Mouse (Mus musculus): ENCODE measurements around the gene Ptcd2.

DNA sequence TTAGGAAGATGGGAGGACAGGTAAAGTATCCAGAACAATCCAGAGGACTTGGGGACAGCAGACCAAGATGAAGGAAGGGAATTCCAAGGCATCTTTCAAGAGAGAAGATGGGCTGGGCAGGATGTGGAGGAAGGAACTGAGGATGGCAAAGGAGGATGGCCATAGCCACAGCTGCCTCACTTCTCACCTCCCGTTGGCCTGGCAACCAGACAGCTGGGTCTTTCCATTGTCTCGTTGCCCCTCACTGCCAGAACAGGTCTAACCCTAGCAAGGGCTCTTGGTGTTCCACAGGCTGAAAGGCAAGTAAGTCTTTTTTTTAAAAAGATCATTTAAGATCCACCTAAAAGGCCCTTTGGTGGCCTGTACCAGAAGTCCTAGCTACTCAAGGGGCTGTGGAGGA lies 59.3 kb downstream of the Ptcd2 start:
- TF ChIP-seq POLR2A (IDR thresholded peaks at IDR 0.05; ENCODE audit: extremely low read depth, insufficient read depth, low read length) (no peak), CTCF (IDR thresholded peaks at IDR 0.05; ENCODE audit: extremely low read depth, insufficient read depth, low read length) (no peak)
